Mouse (Mus musculus) left cerebral cortex, adult 11 months (tissue): ENCODE measurements at regions not wholly inside any gene's neighbourhood (a gene's known extent, or its start where the extent isn't known, plus 50 kb on each side); places are given as distances from the start of the nearest gene placed in this dataset.
A peak's percentile ranks its signal among the peaks of the same experiment; 100 is the strongest.

Experiments used
- DNase-seq: peaks from one replicate; pipeline ENCODE4 v3.0.0; 2022; ENCODE audit warnings: low spot score

DNA sequence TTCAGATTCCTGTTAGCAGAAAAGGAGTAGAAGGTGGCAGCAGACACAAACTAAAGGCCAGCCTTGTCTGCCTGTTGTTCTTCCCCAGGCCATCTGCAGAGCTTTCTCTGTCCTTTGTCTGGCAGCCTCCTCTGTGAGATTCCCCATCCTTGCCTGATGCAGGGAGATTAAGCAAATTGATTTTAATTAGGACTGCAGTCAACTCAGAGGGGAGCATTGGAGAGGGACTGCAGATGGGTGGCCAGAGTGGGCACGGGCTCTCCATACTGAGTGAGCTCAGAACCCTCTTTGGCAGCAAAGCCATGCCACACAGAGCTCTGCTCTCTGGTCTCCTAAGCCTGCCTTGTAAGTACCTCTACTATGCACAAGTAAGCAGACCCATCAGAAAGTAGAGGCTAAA, 158.5 kb downstream of the Maf start:
- no peak for DNase-seq

DNA sequence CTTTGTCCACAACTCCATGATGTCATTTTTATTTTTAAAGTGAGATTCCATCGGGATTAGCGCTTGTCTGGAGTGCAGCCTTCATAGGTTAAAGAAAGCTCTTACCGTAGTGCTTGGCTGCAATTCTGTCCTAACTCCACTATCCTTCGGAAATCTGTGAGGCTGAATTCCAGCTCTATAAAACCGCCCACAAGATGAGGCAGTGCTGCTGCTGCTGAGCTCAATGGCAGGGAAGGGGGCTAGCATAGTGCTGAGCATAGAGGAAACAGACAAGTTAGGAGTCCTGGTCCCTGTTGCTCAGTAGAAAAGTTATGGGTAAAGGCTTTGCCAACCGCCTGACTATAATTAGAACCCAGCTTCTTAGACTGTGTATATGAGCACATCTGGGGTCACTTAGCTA, 163.5 kb downstream of the Maf start:
- DNase-seq = no peak

DNA sequence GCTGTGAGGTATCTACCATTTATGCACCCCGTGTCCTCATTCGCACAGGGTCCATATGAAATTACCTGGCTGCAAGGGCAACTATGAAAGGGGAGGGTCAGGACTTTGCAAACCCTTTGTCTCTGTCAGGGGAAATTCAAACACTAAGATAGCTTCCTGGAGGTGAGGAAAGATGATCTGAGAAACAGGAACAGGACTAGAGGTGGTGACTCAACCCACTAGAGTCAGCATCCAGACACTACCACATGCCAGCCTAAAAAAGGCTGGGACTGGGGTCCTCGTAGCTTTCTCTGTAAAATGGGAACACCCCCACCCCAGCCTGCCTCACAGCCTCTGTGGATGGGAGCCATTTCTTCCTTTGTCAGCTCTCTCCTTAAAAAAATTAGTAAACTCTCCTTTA, 164.7 kb downstream of the Maf start:
- DNase-seq = no peak

GRCm38 (mm10) chr8:115539600-115539999, 168.0 kb downstream of the Maf start:
- no peak for DNase-seq

GRCm38 (mm10) chr8:115538236-115538635, 169.4 kb downstream of the Maf start:
- DNase-seq = no peak

- no peak for DNase-seq
Observed at GRCm38 (mm10) chr8:115537761-115538160, 169.8 kb downstream of the Maf start.

- no peak for DNase-seq
Observed at GRCm38 (mm10) chr8:115536554-115537346, 170.8 kb downstream of the Maf start.

GRCm38 (mm10) chr8:115536001-115536400, 171.6 kb downstream of the Maf start:
- no peak for DNase-seq

- no peak for DNase-seq
Observed at GRCm38 (mm10) chr8:115534030-115534429, 173.6 kb downstream of the Maf start.

GRCm38 (mm10) chr8:115531343-115531742, 176.3 kb downstream of the Maf start:
- no peak for DNase-seq

- peak; percentile 13 for DNase-seq
Observed at GRCm38 (mm10) chr8:115529568-115530342, 177.8 kb downstream of the Maf start.

DNA sequence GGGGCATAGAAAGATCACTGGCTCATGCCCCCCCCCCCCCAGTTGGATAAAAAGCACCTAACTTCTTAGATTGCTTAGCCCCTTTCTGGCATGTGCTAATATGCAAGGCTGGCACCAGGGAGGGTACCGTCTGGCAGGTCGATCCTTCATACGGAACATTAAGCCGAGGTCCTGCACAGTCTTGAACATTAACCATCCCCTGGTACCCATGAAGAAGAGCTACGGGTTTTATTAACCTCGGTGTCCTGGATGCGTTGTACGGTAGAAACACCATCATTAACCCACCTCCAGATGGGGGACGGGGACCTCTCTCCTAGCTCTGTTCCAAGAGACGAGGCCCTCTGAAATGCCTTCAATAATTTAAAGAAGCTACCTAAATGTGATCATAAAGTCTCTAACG, 178.7 kb downstream of the Maf start:
- no peak for DNase-seq

GRCm38 (mm10) chr8:115525149-115525548, 182.4 kb downstream of the Maf start:
- DNase-seq = no peak

DNA sequence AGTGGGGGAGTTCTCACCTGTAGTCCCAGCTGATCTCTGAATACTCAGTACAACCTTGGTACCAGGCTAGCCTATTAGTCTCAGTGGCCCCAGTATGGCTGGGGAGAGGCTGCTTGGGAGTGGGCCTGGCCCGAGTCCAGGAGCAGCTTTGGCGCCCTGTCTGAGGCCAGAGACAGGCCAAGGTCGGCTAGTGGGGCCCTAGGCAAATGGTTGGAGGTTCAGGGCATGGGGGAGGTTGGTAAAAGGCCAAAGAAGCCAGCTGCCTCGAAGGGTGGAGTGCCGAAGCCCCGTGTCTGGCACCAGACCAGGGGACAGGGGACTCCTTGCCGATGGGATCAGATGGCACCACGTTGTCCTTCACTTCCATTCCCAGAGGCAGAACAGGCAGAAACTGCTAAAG, 182.9 kb downstream of the Maf start:
- DNase-seq = no peak

DNA sequence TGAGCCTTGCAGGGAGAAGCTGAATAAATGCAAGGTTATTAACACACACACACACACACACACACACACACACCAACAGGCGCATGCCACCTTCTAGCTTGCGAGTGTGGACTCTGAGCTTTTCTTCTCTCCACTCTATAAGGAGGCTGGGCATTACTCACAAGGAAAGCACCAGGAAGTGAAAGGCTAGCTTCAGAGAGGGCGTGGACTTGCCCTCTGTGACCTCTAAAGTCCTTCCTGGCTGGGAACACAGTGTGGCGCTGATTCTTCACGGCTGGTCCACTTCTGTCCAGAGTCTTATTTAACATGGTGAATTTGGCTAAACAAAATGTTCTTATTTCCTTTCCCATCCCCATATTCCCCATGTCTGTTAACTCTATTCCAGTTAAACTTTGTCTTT, 185.1 kb downstream of the Maf start:
- DNase-seq = no peak

GRCm38 (mm10) chr8:115515647-115516046, 191.9 kb downstream of the Maf start:
- DNase-seq = no peak

- DNase-seq = no peak
Observed at GRCm38 (mm10) chr8:115514485-115514884, 193.1 kb downstream of the Maf start.

DNA sequence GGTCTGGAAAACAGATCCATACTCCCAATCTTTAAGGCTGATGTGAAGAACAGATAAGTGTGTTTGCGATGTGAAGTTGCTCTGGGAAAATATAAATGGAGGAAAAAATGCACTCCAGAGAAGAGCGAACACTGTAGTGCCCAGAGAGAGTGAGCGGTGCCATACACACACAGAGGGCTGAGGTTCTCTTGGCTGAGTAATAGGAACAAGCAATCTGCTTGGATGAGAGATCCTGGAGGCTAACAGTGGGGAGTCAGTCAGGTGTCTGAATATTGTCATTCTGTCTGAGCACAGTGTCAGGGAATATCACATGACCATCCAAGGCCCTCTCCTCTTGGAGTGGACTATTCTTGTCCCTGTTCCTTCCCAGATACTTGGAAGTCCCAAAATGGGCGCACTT, 200.4 kb downstream of the Maf start:
- DNase-seq = no peak

GRCm38 (mm10) chr8:115506741-115507140, 200.9 kb downstream of the Maf start:
- DNase-seq = no peak

- DNase-seq = no peak
Observed at GRCm38 (mm10) chr8:115496016-115496415, 211.6 kb downstream of the Maf start.

DNA sequence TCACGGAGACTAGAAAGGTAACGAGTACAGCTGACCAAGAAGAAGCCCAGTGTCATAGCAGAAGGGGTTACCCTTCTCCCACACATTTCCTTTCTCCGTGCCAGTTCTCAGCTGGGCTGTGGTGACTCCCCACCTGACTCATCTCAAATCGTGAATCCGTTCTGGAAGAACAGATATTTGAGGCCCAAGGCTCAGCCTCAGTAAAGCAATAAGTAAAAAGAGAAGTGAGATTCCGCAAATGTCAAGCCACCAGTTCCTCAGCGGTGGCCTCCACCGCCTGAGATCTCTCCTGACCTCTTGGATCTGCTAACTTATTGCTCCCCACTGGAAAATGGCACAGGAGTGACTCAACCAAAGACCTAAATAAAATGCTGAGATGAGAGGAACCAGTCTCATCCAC, 213.2 kb downstream of the Maf start:
- DNase-seq = no peak

DNA sequence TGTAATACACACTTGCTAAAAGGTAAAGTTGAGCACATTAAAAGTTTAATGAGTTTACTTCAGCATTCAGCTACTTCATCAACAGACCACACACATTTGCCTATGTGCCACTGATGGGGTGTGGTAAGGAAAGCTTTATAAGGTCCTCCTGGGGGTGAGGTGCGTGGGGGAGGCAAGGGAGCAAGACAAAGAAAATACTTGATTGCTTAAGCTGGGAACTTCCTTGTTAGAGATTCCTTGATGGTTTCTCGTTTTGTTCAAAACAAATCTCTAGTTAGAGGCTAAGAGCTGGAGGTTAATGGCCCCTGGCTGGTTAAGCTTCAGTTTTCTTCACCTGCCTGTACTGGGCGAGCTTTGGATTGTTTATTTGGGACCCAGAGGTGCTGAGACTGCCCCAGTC, 220.7 kb downstream of the Maf start:
- no peak for DNase-seq

- DNase-seq = no peak
Observed at GRCm38 (mm10) chr8:115481136-115481535, 226.5 kb downstream of the Maf start.
